Mouse (Mus musculus): ENCODE measurements around the gene Agbl4.

Agbl4 gene

GRCm38 (mm10) chr4:110397618-110398045 lies at the start of gene Agbl4:
TSS of gene Agbl4 (plus strand) at chr4:110397661.
- DNase-seq (ENCODE audit: low spot score in 2 of 2): peak; percentile 1 to 2

GRCm38 (mm10) chr4:110350856-110351177 lies 46.6 kb upstream of the Agbl4 start:
- no peak for DNase-seq (ENCODE audit: low spot score in 2 of 2)

DNA sequence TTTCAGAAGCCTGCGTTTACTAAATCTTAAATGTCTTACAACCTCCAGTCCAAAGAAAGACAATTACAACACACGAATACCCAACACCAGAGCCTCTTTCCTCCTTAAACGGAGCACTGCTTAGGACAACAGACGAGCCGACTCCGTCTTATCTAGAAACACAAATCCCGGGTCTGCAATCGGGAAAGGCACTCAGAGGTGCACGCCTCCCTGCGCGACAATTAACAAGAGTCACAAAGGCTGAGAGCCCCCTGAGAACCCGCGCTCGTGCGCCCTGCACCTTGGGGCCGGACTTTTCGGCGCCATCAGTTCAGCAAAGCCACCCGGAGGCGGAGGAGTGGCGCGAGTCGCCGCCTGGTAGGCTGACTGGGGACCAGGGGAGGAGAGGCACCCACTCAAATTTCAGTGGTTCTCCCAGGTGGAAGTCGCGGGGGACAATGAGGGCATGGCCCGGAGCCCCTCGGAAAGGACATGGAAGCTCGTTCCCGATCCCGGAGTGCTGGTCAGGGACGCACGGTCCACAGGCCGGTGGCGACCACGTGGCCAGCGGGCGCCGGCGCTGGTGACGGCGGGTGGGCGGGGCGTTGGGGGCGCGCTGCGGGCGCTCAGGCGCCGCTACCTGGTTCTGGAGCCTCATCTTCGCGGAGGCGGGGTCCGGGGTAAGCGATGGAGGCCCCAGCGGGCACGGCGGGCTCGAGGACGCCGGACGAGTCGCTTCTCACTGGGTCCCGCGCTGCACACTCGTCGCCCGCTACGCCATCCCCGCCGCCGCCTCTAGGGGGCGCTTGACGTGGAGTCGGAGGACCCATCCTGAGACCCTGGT lies 46.1 kb upstream of the Agbl4 start, which contains the start of gene Elavl4:
Gene Elavl4, minus strand, starts transcription at position 732 of the 823 bp plus-strand sequence.
- peak; percentile 1 to 7 for DNase-seq (ENCODE audit: low spot score in 2 of 2)

GRCm38 (mm10) chr4:110352001-110352369 lies 45.5 kb upstream of the Agbl4 start:
- no peak for DNase-seq (ENCODE audit: low spot score in 2 of 2)

DNA sequence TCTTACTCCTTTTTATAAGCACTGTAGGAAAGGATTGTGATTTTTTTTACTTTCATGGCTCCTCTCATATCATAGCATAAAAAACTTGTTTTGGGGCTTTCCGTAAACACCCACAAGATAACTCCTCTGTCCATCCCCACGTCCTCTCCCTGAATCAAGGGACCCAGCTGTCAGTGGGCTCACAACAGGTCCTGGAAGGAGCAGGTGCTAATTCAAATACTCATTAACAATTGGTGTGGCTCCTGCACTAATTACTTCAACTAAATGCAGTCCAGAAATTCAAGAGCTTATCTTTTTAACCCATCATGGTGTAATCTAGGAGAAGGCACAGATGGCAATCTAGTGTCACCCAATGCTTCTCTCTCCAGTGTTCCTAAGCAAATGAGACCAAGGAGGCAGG lies 36.9 kb upstream of the Agbl4 start:
- DNase-seq (ENCODE audit: low spot score in 2 of 2): no peak

DNA sequence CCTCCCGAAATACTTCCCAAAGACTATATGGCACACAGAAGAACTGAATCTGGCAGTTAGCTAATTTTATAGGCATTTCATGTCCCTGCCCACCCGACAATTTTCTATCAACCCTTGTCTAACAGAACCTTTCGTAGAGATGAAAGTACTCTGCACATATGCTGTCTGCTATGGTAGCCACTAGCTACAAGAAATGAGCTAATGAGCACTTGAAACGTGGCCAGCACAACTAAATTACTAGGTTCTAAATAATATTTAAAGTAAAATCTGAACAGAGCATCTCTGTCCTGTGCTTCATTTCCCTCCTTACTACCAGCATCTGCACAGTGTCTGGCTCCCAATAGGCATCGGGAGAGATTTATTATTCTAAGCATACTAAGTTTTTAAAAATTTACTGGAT lies 1.2 kb upstream of the Agbl4 start:
- DNase-seq (ENCODE audit: low spot score in 2 of 2): no peak

DNA sequence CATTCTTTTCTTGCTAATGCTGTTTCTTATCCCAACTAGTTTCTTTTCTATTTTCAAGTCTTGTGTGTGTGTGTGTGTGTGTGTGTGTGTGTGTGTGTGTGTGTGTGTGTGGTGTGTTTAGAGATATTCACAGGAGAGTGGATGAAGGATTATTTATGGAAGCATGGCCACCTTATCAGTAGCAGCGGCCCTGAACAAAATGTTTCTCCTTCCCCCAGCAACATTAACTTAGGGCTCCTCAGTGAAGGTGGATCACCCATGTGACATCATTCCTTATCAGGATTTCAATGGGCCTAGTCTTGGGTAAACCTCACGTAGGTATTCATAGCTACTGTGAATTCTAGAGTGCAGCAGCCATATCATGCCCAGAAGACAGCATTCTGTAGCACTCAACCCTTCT lies 22.8 kb downstream of the Agbl4 start:
- DNase-seq (ENCODE audit: low spot score in 2 of 2): peak in 1 of 2 experiments; percentile 6

- no peak for DNase-seq (ENCODE audit: low spot score in 2 of 2)
Observed at GRCm38 (mm10) chr4:110427653-110428052, 30.2 kb downstream of the Agbl4 start.

DNA sequence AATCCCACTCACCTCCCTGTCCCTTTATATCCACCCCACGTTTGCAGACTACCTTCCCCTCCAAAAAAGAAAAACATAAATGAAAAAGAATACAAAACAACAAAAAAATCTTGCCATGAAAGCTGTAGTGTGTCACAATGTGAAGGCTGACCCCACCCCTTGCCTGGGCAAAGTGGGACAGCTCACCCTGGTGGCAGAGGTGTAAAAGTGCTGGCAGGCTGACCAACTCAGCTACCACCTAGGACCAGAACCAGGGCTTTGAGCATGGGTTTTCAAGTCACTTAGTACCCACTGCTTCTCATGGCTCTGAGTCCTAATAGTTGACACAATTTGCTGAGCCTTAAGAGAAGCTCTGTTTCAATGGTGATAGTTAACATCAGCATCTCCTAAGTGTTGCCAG lies 96.9 kb downstream of the Agbl4 start:
- no peak for DNase-seq (ENCODE audit: low spot score in 2 of 2)

DNA sequence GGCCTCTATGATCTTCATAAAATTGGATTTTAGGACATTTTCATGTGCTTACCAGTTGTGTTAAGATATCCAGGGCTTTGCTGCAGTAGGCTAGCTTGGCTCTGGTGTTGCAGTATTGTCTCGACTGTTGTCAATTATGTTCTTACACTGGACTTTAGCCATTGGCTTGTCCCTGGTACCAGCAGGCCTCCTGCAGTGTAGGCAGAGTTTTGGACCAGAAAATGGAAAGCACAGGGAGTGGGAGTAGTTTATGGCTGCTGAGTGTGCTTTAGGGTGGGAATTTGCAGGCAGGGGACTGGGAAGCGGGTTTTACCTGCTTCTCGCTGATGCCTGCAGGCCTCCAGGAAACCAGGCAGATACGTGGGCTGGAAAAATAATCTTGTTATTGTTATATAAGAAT lies 132.3 kb downstream of the Agbl4 start:
- no peak for DNase-seq (ENCODE audit: low spot score in 2 of 2)

DNA sequence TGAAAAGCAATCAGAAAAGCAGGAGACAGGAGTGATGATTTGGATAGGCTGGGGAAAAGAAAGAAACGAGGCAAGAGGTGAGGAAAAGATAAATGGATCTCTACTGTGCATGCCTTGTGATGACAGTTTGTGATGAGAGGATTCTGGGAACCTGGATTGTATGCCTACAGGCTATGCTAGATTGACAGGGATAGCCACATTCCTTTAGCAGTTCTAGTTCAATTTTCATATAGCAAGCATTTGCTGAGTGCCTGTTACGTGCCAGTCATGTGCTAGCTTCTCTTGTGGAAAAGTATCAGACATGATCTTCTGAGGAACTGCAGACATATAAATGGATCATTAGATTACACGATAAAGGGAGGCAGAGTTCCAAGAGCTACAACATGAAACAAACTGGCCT lies 151.8 kb downstream of the Agbl4 start:
- DNase-seq (ENCODE audit: low spot score in 2 of 2): no peak

DNA sequence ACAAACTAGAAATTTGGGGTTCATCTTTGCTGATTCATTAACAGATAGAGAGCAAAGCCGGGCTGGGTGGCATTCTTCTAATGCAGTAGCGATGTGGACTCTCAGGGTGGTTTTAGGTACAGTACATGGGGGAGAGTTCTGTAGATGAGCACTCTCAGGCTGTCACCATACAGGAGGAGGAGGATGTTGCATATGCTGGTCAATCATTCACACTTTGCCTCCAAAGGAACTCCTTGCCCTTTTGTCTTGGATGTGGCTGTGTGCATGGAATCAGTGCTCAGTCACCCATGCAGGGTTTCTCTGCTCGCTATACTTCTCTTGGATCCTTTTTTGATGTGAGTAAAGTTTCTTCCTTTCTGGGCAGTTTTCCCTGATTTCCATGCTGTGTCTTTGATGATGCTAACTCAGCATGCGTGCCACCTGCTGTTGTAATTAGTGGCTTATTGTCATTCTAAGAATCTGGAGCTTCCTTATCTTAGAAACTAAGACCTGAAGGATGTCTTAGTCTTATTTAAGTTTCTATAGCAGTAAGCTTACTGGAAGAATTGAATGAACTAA lies 200.3 kb downstream of the Agbl4 start:
- DNase-seq (ENCODE audit: low spot score in 2 of 2): no peak

- no peak for DNase-seq (ENCODE audit: low spot score in 2 of 2)
Observed at GRCm38 (mm10) chr4:110641417-110641816, 244.0 kb downstream of the Agbl4 start.

- no peak for DNase-seq (ENCODE audit: low spot score in 2 of 2)
Observed at GRCm38 (mm10) chr4:110662940-110663339, 265.5 kb downstream of the Agbl4 start.

- no peak for DNase-seq (ENCODE audit: low spot score in 2 of 2)
Observed at GRCm38 (mm10) chr4:110674121-110674520, 276.7 kb downstream of the Agbl4 start.

GRCm38 (mm10) chr4:110735141-110735540 lies 337.7 kb downstream of the Agbl4 start:
- DNase-seq (ENCODE audit: low spot score in 2 of 2): no peak

DNA sequence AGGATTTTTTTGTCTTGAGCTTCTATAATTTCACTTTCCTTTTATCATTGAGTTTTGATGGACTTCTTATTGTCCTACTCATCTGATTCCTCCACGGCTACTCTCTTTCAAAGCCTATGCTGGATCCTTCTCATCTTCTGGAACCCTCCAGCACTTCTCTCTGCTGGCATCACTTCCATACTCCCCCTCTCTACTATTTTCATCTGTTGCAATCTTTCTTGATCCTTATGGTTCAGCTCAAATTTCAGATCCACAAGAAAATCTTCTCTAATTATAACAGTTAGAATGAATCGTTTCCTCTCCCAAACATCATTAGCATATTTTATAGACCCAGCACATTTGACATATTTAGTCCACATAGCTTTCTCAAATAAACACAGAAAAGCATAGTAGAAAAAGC lies 360.5 kb downstream of the Agbl4 start:
- no peak for DNase-seq (ENCODE audit: low spot score in 2 of 2)

- no peak for DNase-seq (ENCODE audit: low spot score in 2 of 2)
Observed at GRCm38 (mm10) chr4:110788596-110788995, 391.1 kb downstream of the Agbl4 start.

DNA sequence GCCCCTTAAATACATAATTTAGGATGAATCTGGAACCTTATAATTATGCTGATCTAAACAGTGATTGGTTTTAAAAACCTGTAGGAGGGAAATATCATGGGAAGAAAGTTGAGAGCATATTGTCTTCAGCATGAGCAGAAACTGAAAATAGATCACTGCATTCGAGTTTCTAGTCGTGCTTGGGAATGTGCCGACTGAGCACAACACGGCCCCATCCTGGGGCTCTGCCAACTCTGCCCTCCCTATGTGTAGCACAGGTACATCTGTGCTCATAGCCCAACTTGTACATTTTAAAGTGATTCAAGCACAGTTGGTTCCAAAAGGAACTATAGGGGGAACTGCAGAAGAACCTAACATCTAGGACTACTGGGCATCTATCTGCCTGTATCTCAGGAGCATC lies 402.4 kb downstream of the Agbl4 start:
- no peak for DNase-seq (ENCODE audit: low spot score in 2 of 2)

- DNase-seq (ENCODE audit: low spot score in 2 of 2): no peak
Observed at GRCm38 (mm10) chr4:110810947-110811346, 413.5 kb downstream of the Agbl4 start.

DNA sequence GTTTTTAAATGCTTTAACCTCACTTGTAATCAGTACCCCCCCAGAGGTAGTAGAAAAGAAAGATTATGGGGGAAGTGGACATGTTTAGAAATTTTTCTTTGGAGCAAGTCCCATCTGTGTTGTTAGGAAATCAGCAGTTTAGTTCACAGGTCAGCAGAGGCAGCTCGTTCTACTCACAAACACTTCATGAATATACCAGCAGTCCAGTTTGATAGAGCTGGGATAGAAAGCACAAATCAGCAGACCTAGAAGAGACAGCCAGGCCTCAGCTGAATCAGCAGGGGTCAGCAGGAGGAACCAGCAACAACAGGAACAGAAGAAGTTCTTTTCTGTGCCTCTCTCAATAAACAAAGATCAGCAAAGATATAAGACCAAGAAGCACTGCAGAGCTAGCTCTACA lies 435.3 kb downstream of the Agbl4 start:
- no peak for DNase-seq (ENCODE audit: low spot score in 2 of 2)

GRCm38 (mm10) chr4:110879719-110880443 lies 482.4 kb downstream of the Agbl4 start:
- no peak for DNase-seq (ENCODE audit: low spot score in 2 of 2)

GRCm38 (mm10) chr4:110916061-110916460 lies 518.6 kb downstream of the Agbl4 start:
- DNase-seq (ENCODE audit: low spot score in 2 of 2): no peak

Data from heart, adult 9 months (tissue).